28 mouse cellular contexts compared by ENCODE assay signal in genomic region chr8:45637745-45638144, GRCm38 (mm10).
"Had no signal": no experiment of that assay in that cellular context is flagged by ENCODE, and none has a peak within 500 bp of the region (broad histone marks: within the 10 kb centered on the region; RNA-seq: fewer than 3 reads in every experiment).

No protein-coding gene starts in this region.

- H3K27ac ChIP-seq: gastrocnemius, adult 2 months; hindbrain, embryonic 10.5 days; hindbrain, embryonic 12.5 days; hindbrain, embryonic 14.5 days; kidney, embryonic 15.5 days; kidney, postnatal 0 days; layer of hippocampus, adult 2 months; left cerebral cortex, adult 2 months; limb, embryonic 10.5 days; limb, embryonic 12.5 days; liver, embryonic 13.5 days; liver, embryonic 15.5 days had no signal

- H3K27me3 ChIP-seq: hindbrain, embryonic 12.5 days; kidney, embryonic 15.5 days; limb, embryonic 12.5 days; liver, embryonic 13.5 days; liver, embryonic 15.5 days had no signal

- H3K4me3 ChIP-seq: gastrocnemius, adult 2 months; hindbrain, embryonic 10.5 days; hindbrain, embryonic 12.5 days; kidney, embryonic 15.5 days; layer of hippocampus, adult 2 months; left cerebral cortex, adult 2 months; limb, embryonic 10.5 days; limb, embryonic 12.5 days; liver, embryonic 13.5 days; liver, embryonic 15.5 days had no signal

- H3K4me1 ChIP-seq: hindbrain, embryonic 10.5 days; limb, embryonic 10.5 days; limb, embryonic 12.5 days; liver, embryonic 13.5 days; liver, embryonic 15.5 days had no signal

- H3K9me3 ChIP-seq: hindbrain, embryonic 10.5 days; hindbrain, embryonic 12.5 days; kidney, embryonic 15.5 days; limb, embryonic 10.5 days; limb, embryonic 12.5 days; liver, embryonic 13.5 days; liver, embryonic 15.5 days had no signal

- H3K4me2 ChIP-seq: heart, embryonic 11.5 days; hindbrain, embryonic 12.5 days; hindbrain, embryonic 14.5 days; kidney, embryonic 15.5 days; limb, embryonic 12.5 days; liver, embryonic 11.5 days; liver, embryonic 13.5 days; liver, embryonic 15.5 days had no signal

- DNase-seq: gastrocnemius, adult 2 months; gastrocnemius, postnatal 10 days; gastrocnemius, postnatal 25 days; heart, postnatal 10 days; heart, postnatal 4 days; kidney, adult 11 months; kidney, adult 2 months; kidney, adult 9 months; kidney, postnatal 25 days; kidney, postnatal 4 days; liver; liver, embryonic 13.5 days; liver, postnatal 0 days had no signal

- H3K36me3 ChIP-seq: hindbrain, embryonic 10.5 days; hindbrain, embryonic 12.5 days; kidney, embryonic 15.5 days; limb, embryonic 10.5 days; limb, embryonic 12.5 days; liver, embryonic 13.5 days; liver, embryonic 15.5 days had no signal

- ATAC-seq: forebrain, embryonic 16.5 days; hindbrain, embryonic 16.5 days; inflammation-experienced regulatory T-cells, adult 6 months; liver, postnatal 0 days had no signal

- H3K9ac ChIP-seq: hindbrain, embryonic 12.5 days; hindbrain, embryonic 14.5 days; kidney, embryonic 15.5 days; limb, embryonic 12.5 days; liver, embryonic 13.5 days; liver, embryonic 15.5 days; liver, postnatal 0 days had no signal
